Mouse (Mus musculus) hindbrain, embryonic 13.5 days (tissue): ENCODE data around the gene Cyp2j13. TPM values are rescaled to one million over a fixed set of nuclear protein-coding genes. Genes with fewer than 3 reads are reported as not detected.

Experiments used
- polyA plus RNA-seq: library from polyadenylated mRNA; unstranded; fragments of >200 nt; fragmentation: Nextera tagmentation; extraction: Ambion mirVana; gene quantifications from 2 replicates; pipeline ENCODE4 v1.2.1, GENCODE M21; 2015

Gene Cyp2j13
- polyA plus RNA-seq, 1 experiment from 2014 or later, result not detected

Other genes starting within 250 kb of the Cyp2j13 start
- gene Hook1, start 110.3 kb downstream of the Cyp2j13 start, polyA plus RNA-seq, result 52.8 and 54.3 TPM in 2 replicates
- gene Cyp2j12, start 63.6 kb upstream of the Cyp2j13 start, polyA plus RNA-seq, result not detected in 2 replicates
- not detected in 2 replicates for gene Cyp2j7, start 159.1 kb upstream of the Cyp2j13 start, polyA plus RNA-seq